Mouse (Mus musculus) heart, postnatal 10 days (tissue): ENCODE data around the gene Bcl11a. TPM values are rescaled to one million over a fixed set of nuclear protein-coding genes. Genes with fewer than 3 reads are reported as not detected.

Experiments
- DNase-seq, 2 experiments: peaks; one replicate each; pipeline ENCODE4 v3.0.0; 2021
- intact Hi-C: fragments of 180-260 bp; cut with DNase I; formaldehyde crosslinking; loops from one replicate; pipeline ENCODE4 v1.15.1; 2025
- total RNA-seq, 2 experiments: library from RNA; stranded (reverse); gene quantifications; 2 replicates each; pipeline ENCODE4 v1.2.3; 2021

The Bcl11a gene
- total RNA-seq, 2 experiments from 2014 or later: 4.4 to 7.4 TPM

DNA sequence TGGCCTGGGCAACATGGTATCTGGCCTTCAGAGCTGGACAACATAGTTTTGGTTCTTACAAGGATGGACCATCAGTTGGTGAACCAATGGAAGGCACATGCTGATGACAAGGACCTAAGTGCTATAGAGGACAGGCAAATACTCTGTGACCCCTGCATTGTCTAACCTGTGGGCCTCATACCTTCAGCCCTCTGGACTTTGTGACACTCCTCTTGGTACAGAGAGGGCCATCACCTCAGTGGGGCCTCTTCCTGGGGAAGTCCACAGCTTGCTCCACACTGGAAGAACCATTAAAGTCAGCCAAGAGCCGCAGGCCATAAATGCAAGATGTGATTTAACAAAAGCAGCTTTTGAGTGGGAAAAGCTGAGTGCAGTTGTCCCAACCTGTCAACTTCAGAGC, 68.6 kb downstream of the Bcl11a start:
- DNase-seq: no peak
- intact Hi-C loops: no loop called here

- intact Hi-C loops: no loop called here
- no peak for DNase-seq
These were observed 69.8 kb downstream of the Bcl11a start for GRCm38 (mm10) chr11:24147698-24148097.

GRCm38 (mm10) chr11:24148545-24148944, 70.7 kb downstream of the Bcl11a start:
- intact Hi-C loops: no loop called here
- no peak for DNase-seq

DNA sequence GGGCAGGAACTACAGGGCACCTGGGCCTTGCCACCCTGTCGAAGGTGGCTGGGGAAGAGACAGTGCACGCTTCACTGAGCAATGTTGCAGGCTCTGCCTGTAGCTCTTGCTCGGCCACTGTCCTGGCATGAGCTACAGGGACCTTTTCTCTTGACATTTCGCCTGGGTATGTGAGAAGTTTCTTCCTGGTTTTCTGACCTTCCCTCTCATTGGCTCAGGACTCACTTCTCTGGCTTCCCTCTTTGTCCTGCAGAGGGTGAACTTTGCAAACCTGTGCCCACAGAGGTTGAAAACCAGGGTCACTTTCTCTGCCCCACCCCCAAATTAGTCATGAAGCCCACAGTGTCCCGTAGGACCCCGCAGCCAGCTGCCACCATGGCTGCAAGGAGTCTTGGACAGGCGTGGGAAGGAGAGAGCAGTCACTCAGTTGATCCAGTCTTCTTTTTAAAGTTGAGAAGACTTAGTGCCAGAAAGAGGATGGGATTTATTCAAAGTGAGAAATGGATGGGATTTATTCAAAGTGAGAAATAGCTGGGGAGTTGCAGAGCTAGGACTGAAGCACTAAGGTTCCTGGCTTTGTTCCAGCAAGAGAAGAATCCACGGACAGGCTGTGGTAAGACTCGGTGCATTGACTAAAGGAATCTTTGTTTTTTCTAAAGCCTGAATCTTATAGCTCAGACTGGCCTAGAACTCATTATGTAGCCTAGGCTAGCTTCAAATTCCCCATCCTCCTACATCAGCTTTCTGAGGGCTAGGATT, 71.8 kb downstream of the Bcl11a start:
- intact Hi-C loops: no loop called here
- DNase-seq: no peak

DNA sequence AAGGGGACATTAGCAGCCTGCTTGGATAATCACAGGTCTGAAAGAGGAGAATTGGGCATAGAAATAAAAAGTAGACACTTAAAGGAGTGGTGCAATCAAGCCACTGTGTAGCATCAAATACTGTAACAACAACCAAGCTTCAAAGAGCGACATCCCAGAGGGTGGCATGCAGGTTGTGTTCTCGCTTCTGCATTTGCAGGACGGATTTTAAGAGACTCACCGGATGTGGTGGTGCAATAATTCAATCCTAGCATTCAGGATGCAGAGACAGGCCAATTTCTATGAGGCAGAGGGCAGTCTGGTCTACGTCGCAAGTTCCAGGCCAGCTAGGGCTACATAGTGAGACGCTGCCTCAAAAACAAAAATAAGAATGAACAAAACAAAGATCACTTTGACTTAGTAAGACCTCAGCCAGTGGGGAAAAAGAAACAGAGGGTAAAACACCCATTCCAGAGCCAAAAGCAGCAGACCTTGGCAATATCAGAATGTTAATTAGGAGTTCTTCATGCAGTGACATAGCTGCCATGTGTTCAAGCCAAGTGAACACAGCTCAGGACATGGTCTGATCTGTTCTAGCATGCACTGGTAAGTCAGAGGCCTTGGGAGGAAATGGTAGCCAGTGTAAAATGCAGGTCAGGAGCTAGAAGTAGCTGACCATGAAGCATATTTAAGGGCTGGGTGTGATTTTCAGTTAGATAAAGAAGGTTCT, 74.4 kb downstream of the Bcl11a start:
- no peak for DNase-seq
- intact Hi-C loops: no loop called here

GRCm38 (mm10) chr11:24153049-24153448, 75.2 kb downstream of the Bcl11a start:
- intact Hi-C loops: no loop called here
- DNase-seq: no peak

DNA sequence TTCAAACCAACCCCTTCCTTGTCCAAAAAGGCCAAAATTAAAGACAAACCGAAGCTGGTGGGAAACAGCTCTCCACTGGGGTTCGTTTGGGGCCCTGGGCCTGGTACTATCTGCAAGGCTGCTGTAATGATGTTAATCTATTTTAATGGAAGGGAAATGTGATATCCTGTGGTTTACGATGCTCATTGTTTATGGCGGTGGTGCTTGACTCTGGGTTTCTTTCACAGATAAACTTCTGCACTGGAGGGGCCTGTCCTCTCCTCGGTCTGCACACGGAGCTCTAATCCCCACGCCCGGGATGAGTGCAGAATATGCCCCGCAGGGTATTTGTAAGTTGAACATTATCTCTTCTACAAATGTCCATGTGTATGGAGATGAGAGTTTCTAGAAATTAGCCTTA, 80.2 kb downstream of the Bcl11a start:
- intact Hi-C loops: no loop called here
- DNase-seq: no peak

DNA sequence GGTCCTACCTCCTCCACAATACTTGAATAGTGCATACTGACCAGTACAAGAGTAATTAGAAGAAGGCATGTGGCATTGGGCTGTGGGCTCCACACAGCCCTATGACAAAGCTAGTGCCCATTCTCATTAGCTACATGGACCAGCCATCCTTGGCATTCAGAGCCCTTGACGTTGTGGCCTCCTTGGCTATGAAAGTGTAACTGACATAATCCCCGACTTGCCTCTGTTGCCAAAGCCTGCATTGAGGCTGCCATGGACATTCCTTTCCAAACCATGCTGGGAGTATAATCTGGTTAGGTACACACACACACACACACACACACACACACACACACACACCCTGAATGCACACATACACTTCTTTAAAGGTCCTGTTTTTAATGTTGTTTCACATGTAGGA, 81.8 kb downstream of the Bcl11a start:
- intact Hi-C loops: no loop called here
- DNase-seq: no peak

DNA sequence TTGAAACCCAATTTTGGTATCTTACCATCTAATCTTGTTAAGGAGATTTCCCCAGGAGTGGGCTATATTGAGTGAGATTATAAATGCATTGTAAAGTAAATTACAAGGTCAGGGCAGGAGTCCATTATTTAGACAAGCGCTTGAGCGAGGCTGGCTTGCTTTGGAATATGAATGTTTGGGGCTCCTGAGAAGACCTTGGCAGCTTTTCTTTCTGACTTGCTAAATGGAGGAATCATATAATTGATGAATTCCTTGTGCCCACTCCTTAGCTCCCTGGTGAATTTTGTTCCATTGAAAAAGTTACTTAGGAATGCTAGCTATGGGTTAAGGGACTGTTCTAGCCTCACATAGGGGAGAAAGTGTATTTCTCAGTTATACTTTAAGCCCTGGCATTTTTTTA, 83.6 kb downstream of the Bcl11a start:
- no peak for DNase-seq
- intact Hi-C loops: no loop called here

GRCm38 (mm10) chr11:24162056-24162455, 84.2 kb downstream of the Bcl11a start:
- intact Hi-C loops: no loop called here
- DNase-seq: peak; percentile 39 to 41

DNA sequence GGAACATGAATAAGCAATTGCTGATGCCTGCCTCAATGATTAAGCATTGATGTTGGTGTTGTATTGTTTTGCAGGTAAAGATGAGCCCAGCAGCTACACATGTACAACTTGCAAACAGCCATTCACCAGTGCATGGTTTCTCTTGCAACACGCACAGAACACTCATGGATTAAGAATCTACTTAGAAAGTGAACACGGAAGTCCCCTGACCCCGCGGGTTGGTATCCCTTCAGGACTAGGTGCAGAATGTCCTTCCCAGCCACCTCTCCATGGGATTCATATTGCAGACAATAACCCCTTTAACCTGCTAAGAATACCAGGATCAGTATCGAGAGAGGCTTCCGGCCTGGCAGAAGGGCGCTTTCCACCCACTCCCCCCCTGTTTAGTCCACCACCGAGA, 85.2 kb downstream of the Bcl11a start:
- intact Hi-C loops: no loop called here
- DNase-seq: no peak

DNA sequence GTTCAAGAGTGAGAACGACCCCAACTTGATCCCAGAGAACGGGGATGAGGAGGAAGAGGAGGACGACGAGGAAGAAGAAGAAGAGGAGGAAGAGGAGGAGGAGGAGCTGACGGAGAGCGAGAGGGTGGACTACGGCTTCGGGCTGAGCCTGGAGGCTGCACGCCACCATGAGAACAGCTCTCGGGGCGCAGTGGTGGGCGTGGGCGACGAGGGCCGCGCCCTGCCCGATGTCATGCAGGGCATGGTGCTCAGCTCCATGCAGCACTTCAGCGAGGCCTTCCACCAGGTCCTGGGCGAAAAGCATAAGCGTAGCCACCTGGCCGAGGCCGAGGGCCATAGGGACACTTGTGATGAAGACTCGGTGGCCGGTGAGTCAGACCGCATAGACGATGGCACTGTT, 86.2 kb downstream of the Bcl11a start:
- intact Hi-C loops: no loop called here
- DNase-seq: no peak

DNA sequence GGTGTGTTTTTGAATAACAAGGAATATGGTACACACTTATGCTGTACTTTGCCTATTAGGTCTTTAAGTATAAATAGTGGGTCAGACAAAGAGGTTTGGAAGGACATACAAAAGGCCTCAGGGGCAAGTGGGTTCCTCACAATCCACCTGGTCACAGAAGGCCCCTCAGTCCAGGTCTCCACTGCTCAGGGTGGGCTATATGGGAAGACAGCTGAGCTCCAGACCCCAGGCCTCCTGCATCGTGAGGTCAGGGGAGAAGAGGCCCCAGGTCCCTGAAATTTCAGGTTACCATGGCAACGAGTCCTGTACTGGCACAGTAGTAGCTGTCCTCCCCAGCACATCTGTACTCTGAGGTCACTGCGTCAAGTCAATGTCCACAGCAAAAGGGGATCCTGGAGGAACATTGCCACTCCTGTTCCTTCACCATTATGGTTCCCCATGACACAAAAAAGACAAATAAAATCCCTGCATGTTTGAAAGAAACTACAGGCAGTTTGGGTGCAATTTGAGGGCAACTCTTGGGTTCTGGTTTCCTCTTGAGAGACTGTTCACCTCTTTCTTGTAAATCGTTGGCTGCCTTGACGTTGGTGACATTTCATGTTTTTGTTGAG, 93.9 kb downstream of the Bcl11a start:
- intact Hi-C loops: no loop called here
- no peak for DNase-seq

DNA sequence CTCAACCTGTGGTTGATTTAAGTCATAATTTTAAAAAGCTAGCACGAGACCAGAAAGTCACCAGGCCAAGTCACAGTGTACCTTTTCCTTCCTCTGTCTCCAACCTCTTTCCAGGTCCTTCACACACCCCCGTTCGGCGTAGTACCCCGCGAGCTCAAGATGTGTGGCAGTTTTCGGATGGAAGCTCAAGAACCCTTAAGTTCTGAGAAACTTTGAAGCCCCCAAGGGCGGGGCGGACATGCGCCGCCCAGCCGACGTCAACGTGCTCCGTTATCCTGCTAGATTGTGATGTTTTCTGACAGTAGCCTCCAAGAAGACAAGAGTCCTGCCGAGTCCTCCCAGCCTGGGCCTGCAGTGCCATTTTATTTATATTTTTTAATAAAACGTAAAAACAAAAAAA, 94.7 kb downstream of the Bcl11a start:
- intact Hi-C loops: no loop called here
- no peak for DNase-seq

DNA sequence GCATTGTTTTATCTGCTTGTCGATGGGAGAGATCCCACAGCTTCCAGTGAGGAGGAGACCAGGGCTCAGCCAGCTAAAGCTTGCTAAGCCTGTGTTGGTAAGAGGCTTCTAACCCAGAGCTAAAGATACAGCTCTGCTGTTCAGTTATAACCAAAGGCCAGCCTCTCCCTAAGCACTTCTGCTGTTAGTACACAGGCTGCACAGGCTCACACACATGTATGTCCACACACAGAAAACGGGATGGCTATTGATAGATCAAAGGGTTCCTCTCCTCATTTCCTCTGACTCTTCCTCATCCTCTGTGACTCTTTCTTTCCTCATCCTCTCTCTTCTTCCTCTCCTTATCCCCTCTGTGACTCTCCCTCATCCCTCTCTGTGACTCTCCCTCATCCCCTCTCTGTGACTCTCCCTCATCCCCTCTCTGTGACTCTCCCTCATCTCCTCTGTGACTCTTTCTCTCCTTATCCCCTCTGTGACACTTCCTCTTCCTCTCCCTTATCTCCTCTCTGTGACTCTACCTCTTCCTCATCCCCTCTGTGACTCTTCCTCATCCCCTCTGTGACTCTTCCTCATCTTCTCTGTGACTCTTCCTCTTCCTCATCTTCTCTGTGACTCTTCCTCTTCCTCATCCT, 96.4 kb downstream of the Bcl11a start:
- no peak for DNase-seq
- intact Hi-C loops: no loop called here

DNA sequence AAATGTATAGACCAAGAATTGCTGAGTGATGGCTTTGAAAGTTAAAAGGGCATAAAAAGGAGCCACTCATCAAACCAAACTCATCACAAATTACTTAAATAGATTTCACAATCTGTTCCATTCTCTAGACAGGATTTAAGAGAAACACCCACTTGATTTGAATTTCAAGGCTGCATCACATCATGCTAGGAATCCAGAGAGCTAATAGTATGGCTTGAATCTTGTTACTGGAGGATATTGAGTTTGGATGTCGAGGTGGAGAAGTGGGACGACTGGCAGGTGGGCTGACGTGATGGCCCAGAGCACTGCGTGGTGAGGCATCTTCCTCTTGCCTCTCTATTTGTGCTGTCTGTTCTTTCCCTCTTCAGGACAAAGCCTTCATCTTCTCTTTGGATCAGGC, 99.6 kb downstream of the Bcl11a start:
- intact Hi-C loops: no loop called here
- no peak for DNase-seq

DNA sequence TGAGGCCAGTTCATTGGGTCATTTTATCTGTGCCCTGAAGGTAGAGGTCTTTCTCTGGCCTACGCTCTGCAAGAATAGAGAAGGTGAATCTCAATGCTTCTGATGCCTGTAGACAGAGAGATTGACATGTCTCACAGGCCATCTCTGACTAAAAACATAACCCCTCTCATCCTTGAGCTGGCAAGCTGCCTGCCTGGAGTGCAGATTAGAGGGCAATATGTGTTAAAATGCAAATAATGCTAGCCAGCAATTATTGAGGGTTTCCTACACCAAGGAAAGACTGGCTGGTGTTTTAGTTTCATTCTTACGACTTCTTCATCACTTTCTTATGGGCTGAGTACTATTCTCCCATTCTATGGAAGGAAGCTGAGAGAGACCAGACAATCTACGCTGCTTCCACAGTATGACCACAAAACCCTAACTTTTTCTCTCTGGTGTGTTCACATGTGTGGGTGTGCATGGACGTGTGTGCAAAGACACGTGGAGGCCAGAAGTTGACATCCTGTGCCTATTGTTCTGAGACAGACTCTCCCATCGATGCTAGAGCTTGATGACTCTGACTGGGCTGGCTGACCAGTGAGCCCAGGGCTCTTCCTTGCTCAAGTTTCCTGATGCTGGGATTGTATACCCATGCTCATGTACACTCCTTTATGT, 101.1 kb downstream of the Bcl11a start:
- DNase-seq: no peak
- intact Hi-C loops: no loop called here

DNA sequence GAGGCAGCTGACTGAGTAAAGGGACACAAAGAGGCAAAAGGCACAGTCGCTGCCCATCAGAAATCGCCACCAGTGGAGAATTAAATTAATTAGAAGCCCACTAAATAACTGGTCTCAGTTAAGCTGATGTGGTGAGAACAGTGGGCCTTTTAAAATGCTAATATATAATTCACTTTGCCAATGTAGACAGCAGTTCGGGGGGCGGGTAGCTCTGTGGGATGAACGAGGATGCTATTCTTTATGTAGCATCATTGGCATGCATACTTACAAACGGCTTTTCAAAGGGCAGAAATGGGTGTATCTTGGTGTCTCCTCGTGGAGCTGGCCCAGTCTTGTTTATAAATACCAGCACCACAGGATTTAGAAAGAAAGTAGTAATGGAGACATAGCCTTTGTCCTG, 102.2 kb downstream of the Bcl11a start:
- intact Hi-C loops: loop anchor here (5.0 kb wide), 1 partner anchor 62 kb away; no protein-coding TSS in a partner anchor
- no peak for DNase-seq

DNA sequence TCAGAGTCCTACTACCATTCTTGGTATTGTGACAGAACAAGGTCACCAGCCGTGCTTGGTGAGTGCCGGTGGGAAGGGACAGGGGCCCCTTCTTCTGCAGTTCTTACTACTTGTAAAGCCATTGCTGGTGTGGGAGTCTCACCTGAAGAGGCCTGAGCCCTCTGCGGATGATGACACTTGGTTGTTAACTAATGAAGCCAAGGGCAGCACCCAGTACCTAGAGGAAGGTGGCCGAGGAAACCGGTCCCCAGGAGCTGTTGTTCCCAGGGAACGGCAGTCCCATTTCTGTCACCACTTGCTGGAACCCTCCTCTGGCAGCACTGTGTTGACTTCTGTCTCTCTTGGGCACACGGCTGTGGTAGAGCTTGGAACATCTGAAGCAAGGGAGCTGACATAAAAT, 105.6 kb downstream of the Bcl11a start:
- intact Hi-C loops: loop anchor here (5.0 kb wide), 1 partner anchor 59 kb away; no protein-coding TSS in a partner anchor
- no peak for DNase-seq

DNA sequence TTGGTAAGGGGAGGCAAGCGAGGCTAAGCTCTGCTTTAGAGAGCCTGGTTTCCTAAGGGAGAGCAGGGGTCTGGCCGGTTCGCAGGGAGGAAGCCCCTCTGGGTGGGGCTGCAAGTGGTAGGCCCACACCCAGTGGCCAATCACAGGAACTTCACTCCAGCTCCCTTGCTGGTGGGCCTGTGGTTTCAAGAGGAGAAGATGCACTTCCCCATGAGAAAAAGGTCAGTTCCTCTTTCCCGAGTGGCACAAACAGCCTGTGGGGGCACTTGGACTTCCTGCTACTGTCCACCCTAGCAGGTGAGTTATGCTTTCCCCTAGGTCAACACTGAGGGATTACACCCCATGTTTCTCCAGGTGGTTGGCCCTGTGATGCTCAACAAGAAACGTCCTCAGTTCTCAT, 107.1 kb downstream of the Bcl11a start:
- peak; percentile 10 to 11 for DNase-seq
- intact Hi-C loops: loop anchor here (5.0 kb wide), 1 partner anchor 57 kb away; no protein-coding TSS in a partner anchor

DNA sequence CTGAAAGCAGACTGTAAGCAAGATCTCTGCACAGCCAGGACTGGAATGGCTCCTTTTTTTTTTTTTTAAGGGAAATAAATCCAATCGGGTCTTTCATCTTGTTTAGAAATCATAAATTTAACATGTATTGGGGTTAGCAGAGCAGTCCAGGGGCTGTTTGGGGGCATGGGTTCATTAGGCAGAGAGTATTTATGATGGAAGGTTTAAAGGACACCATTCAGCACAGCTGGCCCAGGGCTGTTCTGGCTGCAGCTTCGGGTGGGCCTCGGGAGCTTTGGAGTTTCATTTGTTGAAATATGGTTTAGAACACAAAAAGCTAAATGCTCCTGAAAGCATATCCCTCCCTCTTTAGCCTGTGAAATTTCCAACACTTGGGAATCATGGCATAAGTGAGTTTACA, 112.6 kb downstream of the Bcl11a start:
- intact Hi-C loops: no loop called here
- DNase-seq: no peak
